Mouse (Mus musculus) cerebellum, postnatal 25 days (tissue): ENCODE results near the gene Uck1.

Experiments used
- DNase-seq, 2 experiments: peaks; one replicate each; pipeline ENCODE4 v3.0.0; 2021; ENCODE audit warnings: mixed read lengths in 2 of 2

The Uck1 gene

DNA sequence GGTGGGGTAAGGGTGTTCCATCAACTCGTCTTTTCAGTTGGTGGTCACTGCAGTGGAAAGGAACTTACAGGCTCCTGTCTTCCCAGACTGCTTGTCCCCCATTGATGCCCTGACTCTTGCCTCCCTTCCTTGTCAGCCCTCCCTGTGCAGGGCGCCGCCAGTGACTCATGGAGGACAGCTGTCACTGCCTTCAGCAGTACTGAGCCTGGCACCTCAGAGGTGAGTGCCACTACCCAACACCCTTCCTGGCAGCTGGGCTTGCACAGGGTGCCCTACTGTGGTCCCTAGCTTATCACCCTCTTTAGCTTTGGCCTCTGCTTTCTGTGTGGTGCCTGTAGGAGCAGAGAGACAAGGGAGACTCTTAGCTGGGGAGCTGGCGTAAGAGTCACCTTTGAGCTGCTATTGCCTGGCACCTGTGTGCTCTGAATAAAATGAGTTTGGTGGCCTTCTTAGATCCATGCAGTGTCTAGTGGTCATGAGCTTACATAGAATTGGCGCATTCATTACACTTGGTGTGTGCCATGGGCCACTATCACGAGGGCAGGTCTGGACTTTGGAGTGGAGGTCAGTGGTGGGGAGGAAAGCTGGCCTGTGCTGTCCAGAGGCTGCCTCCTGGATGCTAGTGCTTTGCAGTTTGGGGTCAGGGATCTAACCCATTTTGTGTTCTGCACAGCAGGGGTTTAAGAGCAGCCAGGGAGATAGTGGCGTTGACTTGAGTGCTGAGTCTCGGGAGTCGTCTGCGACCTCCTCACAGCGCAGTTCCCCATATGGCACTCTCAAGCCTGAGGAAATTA lies 41.2 kb downstream of the Uck1 start:
- DNase-seq = peak; percentile 49 to 64

DNA sequence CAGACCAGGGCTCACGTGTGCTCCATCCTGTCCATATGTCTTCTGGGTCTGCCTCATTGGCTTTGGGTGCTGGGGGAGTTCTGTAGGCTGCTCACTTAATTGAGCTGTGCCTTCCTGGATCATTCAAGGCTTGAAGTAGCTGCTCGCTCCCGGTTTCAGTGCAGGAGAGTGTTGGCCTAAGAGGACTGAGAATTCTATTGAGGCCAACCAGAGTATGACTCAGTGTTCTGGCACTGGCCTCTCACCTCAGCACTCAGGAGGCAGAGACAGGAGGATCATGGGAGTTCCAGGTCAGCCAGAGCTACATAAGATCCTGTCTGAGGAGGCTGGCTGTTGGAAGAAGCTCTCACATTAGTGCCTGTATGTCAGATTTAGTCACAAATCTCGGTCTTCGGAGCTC lies 41.8 kb downstream of the Uck1 start:
- peak; percentile 43 to 64 for DNase-seq

DNA sequence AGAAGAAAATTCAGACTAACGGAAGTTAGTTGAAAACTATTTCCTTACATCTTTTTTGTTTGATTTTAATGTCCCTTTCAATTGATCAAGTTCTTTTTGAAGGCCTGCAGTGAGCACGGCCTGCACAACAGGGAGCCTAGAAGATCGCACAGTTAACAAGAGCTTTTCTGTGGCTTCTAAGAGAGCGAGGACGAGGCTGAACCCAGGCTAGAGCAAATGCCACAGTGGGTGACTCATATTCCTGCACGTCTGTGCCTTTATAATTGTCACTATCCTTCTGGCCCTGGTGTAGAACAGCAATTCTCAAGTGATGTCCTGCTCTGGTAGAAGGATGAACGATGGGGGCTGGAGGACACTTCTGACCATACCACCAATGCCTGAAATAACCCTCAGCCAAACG lies 42.3 kb downstream of the Uck1 start:
- DNase-seq = no peak

DNA sequence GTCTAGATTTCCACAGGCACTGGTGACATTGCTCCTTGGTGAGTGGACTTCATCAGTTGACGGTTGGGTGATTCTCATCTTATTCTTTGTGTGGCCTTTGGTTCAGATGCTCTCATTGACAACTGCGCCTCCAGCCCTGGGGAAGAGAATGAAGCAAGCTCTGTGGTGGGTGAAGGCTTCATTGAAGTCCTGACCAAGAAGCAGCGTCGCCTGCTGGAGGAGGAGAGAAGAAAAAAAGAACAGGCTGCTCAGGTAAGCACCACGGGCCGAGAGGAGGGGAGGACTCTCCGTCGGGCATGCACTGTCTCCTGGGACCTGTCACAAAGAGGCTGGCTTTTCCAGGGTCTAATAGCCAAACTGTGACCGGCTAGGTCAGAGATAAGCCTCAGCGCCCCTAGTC lies 43.5 kb downstream of the Uck1 start:
- DNase-seq = no peak

DNA sequence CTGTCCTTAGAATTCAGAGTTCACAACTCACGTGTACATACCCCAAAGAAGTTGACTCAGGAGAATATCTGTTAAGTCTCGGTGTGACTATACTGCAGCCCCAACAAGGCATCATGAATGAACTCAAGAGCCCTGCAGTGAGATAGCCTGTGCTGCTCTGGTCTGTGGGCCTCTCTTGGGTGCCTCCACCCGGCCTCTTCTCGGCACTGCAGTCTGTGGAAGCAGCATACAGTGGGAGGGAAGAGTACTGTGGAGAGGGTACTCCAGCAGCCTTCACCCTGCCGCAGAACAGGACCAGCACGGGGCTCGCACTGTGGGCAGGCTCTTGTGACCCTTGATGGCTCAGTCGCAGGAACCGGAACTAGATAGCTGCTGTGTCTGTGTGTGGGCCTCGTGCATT lies 44.4 kb downstream of the Uck1 start:
- DNase-seq = no peak

DNA sequence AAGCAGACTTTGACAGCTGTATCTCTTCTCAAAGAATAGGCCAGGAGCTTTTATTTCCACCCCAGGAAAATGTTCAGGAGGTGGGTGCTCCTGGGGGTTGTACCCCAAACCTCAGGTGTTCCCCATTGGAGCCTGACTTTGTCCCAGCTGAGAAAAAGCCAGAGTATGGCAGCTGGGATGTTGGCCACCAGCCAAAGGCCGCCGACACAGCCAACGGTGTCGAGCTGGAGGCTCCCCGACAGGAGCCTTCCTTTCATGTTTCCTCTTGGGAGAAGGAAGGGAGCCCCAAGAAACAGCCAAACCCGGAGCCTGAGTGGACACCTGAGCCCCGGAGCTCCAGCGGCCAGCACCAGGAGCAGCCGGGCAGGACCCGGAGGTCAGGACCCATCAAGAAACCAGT lies 47.0 kb downstream of the Uck1 start:
- DNase-seq = peak in 1 of 2 experiments; percentile 57

DNA sequence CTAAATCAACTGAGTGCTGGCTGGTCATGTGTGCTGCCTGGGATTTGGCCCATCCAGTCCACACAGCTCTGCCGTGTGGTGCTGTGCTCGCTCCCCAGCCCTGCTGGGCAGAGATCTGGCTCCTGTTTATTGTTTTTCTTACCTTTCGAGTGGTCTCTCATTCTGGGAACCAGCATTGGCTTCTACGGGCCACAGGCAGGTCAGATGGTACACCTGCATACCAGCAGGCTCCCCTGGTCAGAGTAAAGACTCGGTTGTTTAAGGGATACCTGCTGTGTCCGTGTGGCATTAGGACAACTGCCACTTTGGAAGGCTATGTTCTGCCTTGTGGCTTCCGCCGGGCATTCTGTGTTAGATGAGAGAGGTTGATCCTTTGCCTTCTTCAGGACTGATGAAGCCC lies 48.3 kb downstream of the Uck1 start:
- peak; percentile 68 to 76 for DNase-seq

DNA sequence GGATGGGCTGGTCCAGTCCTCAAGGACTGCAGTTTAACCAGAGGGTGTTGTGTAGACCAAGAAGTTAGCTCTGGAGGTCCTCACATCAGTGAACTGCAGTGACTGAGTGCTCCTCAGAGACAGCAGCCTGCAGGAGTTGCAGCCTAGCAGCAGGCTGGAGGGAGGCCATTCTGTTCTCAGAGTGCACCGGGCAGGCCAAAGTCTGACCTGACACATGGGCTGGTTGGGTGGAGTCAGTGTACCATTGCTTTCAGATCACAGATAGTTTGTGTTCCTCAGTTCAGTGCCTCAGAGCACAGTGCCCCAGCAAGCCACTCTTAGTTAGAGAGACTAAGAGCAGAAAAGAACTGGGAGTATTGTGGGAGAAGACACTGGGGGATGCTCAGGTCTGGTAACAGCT lies 52.3 kb downstream of the Uck1 start:
- no peak for DNase-seq
